Mouse (Mus musculus) heart, postnatal 0 days (tissue): ENCODE results near the gene Nedd4. TPM values are rescaled to one million over a fixed set of nuclear protein-coding genes. Genes with fewer than 3 reads are reported as not detected.

Experiments used
- ATAC-seq: fragments of 200-750 bp; cut with Nextera tagmentation; 2 replicates; pipeline ENCODE4 v1.8.0; 2017; ENCODE audit warnings: low read depth, moderate number of reproducible peaks, moderate library complexity; ENCODE audit not compliant: insufficient read depth
- DNase-seq: peaks from one replicate; pipeline ENCODE4 v3.0.0-alpha.2; 2016; ENCODE audit warnings: low spot score
- H3K27ac ChIP-seq: fragments of 300-500 bp; sonication (generic); 2 replicates; pipeline ENCODE4 v1.5.1; 2014; ENCODE audit warnings: low read depth, mild to moderate bottlenecking
- H3K27me3 ChIP-seq: fragments of 300-500 bp; sonication (generic); 2 replicates; pipeline ENCODE4 v1.6.1; 2014; ENCODE audit warnings: low read length, mixed read lengths; ENCODE audit not compliant: control insufficient read depth, insufficient read depth
- H3K36me3 ChIP-seq: fragments of 300-500 bp; sonication (generic); replicated peaks from 2 replicates; pipeline ENCODE4 v1.6.1; 2014; ENCODE audit warnings: low read length, mixed read lengths; ENCODE audit not compliant: control insufficient read depth, insufficient read depth
- H3K4me1 ChIP-seq: fragments of 300-500 bp; sonication (generic); 2 replicates; pipeline ENCODE4 v1.6.1; 2014; ENCODE audit warnings: antibody characterized with exemption; ENCODE audit not compliant: control insufficient read depth, insufficient read depth
- H3K4me2 ChIP-seq: fragments of 300-500 bp; sonication (generic); 2 replicates; pipeline ENCODE4 v1.6.1; 2014; ENCODE audit warnings: low read depth, mild to moderate bottlenecking, low read length, moderate library complexity
- H3K4me3 ChIP-seq: fragments of 300-500 bp; sonication (generic); 2 replicates; pipeline ENCODE4 v1.5.1; 2014; ENCODE audit warnings: low read depth, low read length
- H3K9ac ChIP-seq: fragments of 300-500 bp; sonication (generic); replicated peaks from 2 replicates; pipeline ENCODE4 v1.6.1; 2014; ENCODE audit warnings: low read depth, low read length, mixed read lengths
- H3K9me3 ChIP-seq: fragments of 300-500 bp; sonication (generic); replicated peaks from 2 replicates; pipeline ENCODE4 v1.6.1; 2016; ENCODE audit warnings: low read length; ENCODE audit not compliant: control insufficient read depth
- CTCF ChIP-seq: IDR thresholded peaks from 2 replicates; pipeline ENCODE4 v1.5.1; 2016; ENCODE audit warnings: antibody characterized with exemption, control low read depth, low read depth
- EP300 ChIP-seq: IDR thresholded peaks from 2 replicates; pipeline ENCODE4 v1.6.1; 2016; ENCODE audit warnings: antibody characterized with exemption, low read depth
- WGBS: fragments of 180-500 bp; shearing (Covaris S2); extraction: QIAGEN DNeasy Blood & Tissue Kit; methylation state at CpG from one replicate; pipeline ENCODE4 v1.1.7; 2014; 5-methylcytosine and 5-hydroxymethylcytosine counted together
- polyA plus RNA-seq: library from polyadenylated mRNA; unstranded; fragments of >200 nt; fragmentation: Nextera tagmentation; extraction: Ambion mirVana; gene quantifications from 2 replicates; pipeline ENCODE4 v1.2.1, GENCODE M21; 2015
- total RNA-seq: library from RNA; depleted of rRNA; stranded (reverse); fragments of >200 nt; gene quantifications from 2 replicates; pipeline ENCODE4 v1.2.3, GENCODE M21; 2014; ENCODE audit warnings: low replicate concordance

The Nedd4 gene
- total and polyA plus RNA-seq, 2 experiments from 2014 or later: 303 to 444 TPM

DNA sequence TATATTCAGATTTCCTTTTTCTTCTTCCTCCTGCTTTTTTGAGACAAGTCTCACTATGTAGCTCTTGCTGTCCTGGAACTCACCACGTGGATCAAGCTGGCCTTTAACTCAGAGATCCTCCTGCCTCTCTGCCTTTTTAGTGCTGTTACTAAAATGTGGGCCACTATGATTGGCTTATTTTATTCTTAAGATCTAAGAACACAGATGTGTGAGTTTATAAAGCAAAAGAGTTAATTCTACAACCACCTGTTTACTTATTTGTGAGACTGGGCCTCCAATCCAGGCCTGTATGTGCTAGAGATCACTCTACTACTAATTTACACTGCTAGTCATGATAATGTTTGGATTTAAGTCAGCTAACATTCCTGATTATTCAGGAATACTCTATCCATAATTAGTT lies 1.2 kb upstream of the Nedd4 start:
- TF ChIP-seq CTCF: no peak
- TF ChIP-seq EP300: no peak
- Histone ChIP-seq H3K27ac (peak overlapping the region; percentile 100), H3K9me3 (no peaks in the 10 kb centered on the region), H3K4me2 (no peak overlapping the region), H3K36me3 (peaks cover 14% of the 10 kb centered on the region; the same call in 1 of the 2 replicates), H3K4me3 (no peak overlapping the region), H3K9ac (no peak overlapping the region; the same call in 1 of the 2 replicates), H3K27me3 (no peaks in the 10 kb centered on the region), H3K4me1 (peaks cover 13% of the 10 kb centered on the region)
- WGBS: 50% methylated on average over 1 of the region's 1 CpGs
- ATAC-seq (no peak), DNase-seq (no peak)

DNA sequence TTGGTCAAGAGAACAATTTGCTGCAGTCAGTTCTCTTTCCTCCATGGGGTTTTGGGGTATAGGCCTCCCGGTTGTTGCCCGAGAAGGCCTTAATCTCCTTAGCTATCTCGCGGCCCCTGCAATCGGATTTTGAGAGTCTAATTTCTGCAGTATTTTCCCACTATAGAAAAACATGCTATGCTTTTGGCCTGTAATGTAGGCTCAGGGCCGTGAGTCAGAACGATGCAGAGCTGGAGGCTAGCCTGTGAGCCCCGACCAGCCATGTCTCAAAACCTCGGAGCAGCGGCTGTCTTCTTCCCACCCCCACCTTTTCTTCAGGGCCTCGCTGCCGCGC lies 618 bp upstream of the Nedd4 start:
- Histone ChIP-seq H3K4me2 (peak overlapping the region; percentile 80), H3K9me3 (no peaks in the 10 kb centered on the region), H3K4me1 (peaks cover 13% of the 10 kb centered on the region), H3K27me3 (no peaks in the 10 kb centered on the region), H3K36me3 (peaks cover 17% of the 10 kb centered on the region; the same call in 1 of the 2 replicates), H3K27ac (peak overlapping the region; percentile 100), H3K9ac (peak overlapping the region; percentile 100), H3K4me3 (peak overlapping the region; percentile 99)
- ATAC-seq (no peak), DNase-seq (no peak)
- TF ChIP-seq EP300 (no peak; the same call in 1 of the 2 replicates), CTCF (no peak)
- WGBS: under 1% methylated on average over 13 of the region's 13 CpGs

DNA sequence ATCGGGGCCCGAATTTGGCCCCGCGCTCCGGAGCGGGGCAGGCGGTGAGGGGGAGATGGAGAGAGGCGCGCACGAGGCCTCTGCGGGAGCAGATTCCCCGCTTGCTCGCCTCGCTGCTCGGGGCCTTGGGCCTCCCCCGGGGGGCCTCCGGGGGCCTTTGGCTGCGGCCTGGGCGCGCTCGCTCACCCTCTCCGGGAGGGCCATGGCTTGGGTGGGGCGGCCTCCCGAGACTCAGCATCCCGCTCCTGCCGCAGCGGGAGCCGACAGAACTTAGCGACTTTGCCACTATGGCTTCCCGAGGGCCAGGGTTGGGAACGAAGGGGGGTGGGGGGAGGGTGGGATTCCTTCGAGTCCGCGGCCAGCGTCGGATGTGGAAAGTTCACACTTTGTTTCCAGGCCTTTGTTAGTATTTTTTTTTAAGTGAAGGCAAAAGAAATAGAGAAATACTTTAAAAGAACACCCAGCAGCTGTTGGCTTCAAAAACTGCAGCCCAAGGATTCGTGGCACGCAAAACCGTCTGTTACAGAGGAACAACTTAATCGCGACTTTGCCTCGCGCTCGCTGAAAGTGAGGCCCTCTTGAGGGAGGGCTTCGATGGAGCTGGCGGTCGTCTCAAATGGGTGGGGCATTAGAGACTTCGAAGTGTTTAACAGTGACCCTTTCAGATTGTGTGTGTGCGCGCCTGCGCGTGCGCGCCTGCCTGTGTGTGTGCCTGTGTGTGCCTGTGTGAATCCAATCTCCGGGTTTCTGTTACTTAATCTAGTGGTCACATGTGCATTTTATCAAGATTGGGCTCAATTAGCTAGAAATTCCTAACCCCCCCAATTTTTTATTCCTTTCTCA lies 766 bp downstream of the Nedd4 start:
- peak; percentile 62 for ATAC-seq
- peak overlapping the region; percentile 100 for H3K27ac ChIP-seq
- TF ChIP-seq EP300 (0 out of 2 replicates have a peak, but pooled peaks have one; percentile 39), CTCF (no peak)
- H3K36me3 ChIP-seq: peaks cover 29% of the 10 kb centered on the region; the same call in 1 of the 2 replicates
- H3K27me3 ChIP-seq: no peaks in the 10 kb centered on the region
- H3K4me2 ChIP-seq: peak overlapping the region; percentile 80
- peaks cover 19% of the 10 kb centered on the region for H3K4me1 ChIP-seq
- no peaks in the 10 kb centered on the region for H3K9me3 ChIP-seq
- under 1% methylated on average over 53 of the region's 55 CpGs for WGBS
- peak overlapping the region; percentile 99 for H3K4me3 ChIP-seq
- DNase-seq: peak; percentile 92
- peak overlapping the region; percentile 100 for H3K9ac ChIP-seq

DNA sequence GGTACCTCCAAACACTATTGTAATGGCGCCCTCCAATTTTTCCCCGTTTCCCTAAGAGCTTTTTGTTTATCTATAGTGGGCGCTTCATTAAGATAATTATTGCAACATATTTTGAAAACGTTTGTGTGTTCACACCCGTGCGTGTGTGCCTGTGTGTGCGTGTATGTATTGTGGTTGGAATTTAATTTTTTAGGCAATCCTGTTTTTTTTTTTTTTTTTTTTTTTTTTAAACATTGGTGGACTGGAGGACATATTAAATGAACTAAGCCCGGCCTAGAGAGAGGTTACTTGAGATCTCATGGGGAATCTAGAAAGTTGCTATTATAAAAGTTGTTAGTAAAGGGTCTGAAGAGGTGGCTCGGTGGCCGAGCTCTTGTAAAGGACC lies 1.4 kb downstream of the Nedd4 start:
- Histone ChIP-seq H3K4me1 (peaks cover 19% of the 10 kb centered on the region), H3K27ac (peak overlapping the region; percentile 100), H3K27me3 (no peaks in the 10 kb centered on the region), H3K36me3 (peaks cover 29% of the 10 kb centered on the region; the same call in 1 of the 2 replicates), H3K4me3 (peak overlapping the region; percentile 99), H3K9me3 (no peaks in the 10 kb centered on the region), H3K4me2 (peak overlapping the region; percentile 80), H3K9ac (peak overlapping the region; percentile 100)
- DNase-seq (no peak), ATAC-seq (no peak)
- 6% methylated on average over 10 of the region's 10 CpGs for WGBS
- TF ChIP-seq CTCF (no peak), EP300 (no peak)

DNA sequence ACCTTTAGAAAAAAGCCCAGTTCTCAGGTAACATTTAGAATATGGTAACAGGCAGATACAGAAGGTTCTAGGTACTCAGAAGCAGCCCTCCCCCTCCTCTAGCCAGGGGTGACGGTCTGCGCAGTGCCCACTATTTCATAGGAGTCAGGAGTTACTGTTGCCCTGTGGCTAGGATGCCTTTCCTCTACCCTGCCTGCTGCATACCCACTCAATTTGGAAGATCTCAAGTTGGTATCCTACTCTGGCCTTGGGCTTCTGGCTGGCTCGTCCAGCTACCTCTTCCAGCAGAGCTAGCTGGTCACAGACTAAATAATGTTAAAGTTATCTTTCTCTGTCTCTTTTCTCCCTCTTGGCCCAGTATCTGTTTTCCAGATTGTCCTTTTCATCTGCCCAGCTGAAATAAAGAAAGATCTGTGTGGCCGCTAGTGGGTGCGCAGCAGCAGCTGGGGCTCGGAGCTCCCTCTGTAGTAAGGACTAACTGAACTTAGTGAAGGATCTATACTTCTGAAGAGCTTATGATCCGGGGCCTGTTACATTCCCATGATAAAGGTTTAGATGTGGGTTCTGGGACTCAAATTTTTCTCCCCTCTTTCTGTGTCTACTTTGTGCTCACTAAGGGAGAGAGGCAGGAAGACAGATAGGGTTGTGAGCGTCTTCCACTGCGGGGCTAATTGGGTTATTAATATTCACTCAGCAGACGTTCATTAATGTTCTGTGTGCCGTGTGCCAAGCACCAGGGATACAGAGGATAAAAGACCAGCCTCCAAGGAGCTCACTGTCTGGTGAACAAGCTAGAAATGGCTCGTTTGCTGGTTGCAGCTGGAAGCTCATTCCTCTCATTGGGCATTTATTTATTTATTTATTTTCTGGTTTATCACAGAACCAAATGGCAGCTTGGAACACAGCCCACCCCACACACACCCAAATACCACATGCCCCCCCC lies 2.5 kb downstream of the Nedd4 start:
- peak overlapping the region; percentile 100 for H3K9ac ChIP-seq
- TF ChIP-seq EP300 (no peak), CTCF (peak; percentile 27)
- no peaks in the 10 kb centered on the region for H3K27me3 ChIP-seq
- H3K9me3 ChIP-seq: no peaks in the 10 kb centered on the region
- H3K36me3 ChIP-seq: peaks cover 40% of the 10 kb centered on the region
- peak overlapping the region; percentile 99 for H3K4me3 ChIP-seq
- WGBS: 23% methylated on average over 12 of the region's 12 CpGs
- peak overlapping the region; percentile 80 for H3K4me2 ChIP-seq
- DNase-seq: no peak
- H3K4me1 ChIP-seq: peaks cover 19% of the 10 kb centered on the region
- peak overlapping the region; percentile 100 for H3K27ac ChIP-seq
- no peak for ATAC-seq
